Mouse (Mus musculus) hindbrain, postnatal 0 days (tissue): ENCODE results near the gene Gm9903. TPM values are rescaled to one million over a fixed set of nuclear protein-coding genes. Genes with fewer than 3 reads are reported as not detected.

Source experiments
- ATAC-seq: fragments of 200-750 bp; cut with Nextera tagmentation; 2 replicates; pipeline ENCODE4 v1.8.0; 2017; ENCODE audit warnings: mild to moderate bottlenecking, moderate TSS enrichment, moderate library complexity
- DNase-seq: peaks from one replicate; pipeline ENCODE4 v3.0.0-alpha.2; 2015; ENCODE audit warnings: low spot score
- H3K27ac ChIP-seq: fragments of 300-500 bp; sonication (generic); 2 replicates; pipeline ENCODE4 v1.5.1; 2014; ENCODE audit warnings: mild to moderate bottlenecking
- H3K27me3 ChIP-seq: fragments of 300-500 bp; sonication (generic); 2 replicates; pipeline ENCODE4 v1.6.1; 2014; ENCODE audit warnings: low read length, mixed read lengths; ENCODE audit not compliant: insufficient read depth
- H3K36me3 ChIP-seq: fragments of 300-500 bp; sonication (generic); 2 replicates; pipeline ENCODE4 v1.6.1; 2014; ENCODE audit warnings: low read length, mixed read lengths; ENCODE audit not compliant: insufficient read depth
- H3K4me1 ChIP-seq: fragments of 300-500 bp; sonication (generic); 2 replicates; pipeline ENCODE4 v1.6.1; 2014; ENCODE audit warnings: antibody characterized with exemption, low read length, mixed read lengths; ENCODE audit not compliant: insufficient read depth
- H3K4me2 ChIP-seq: fragments of 300-500 bp; sonication (generic); 2 replicates; pipeline ENCODE4 v1.6.1; 2014; ENCODE audit warnings: low read depth, mild to moderate bottlenecking, low read length, moderate library complexity, mixed read lengths
- H3K4me3 ChIP-seq: fragments of 300-500 bp; sonication (generic); 2 replicates; pipeline ENCODE4 v1.5.1; 2014; ENCODE audit warnings: low read length
- H3K9ac ChIP-seq: fragments of 300-500 bp; sonication (generic); replicated peaks from 2 replicates; pipeline ENCODE4 v1.6.1; 2014; ENCODE audit warnings: mild to moderate bottlenecking, low read length, moderate library complexity, mixed read lengths
- H3K9me3 ChIP-seq: fragments of 300-500 bp; sonication (generic); 2 replicates; pipeline ENCODE4 v1.6.1; 2016; ENCODE audit warnings: low read length, mixed read lengths
- CTCF ChIP-seq: IDR thresholded peaks from 2 replicates; pipeline ENCODE4 v1.5.1; 2016; ENCODE audit warnings: antibody characterized with exemption, control low read depth, low read depth
- WGBS: fragments of 180-500 bp; shearing (Covaris S2); extraction: QIAGEN DNeasy Blood & Tissue Kit; methylation state at CpG from one replicate; pipeline ENCODE4 v1.1.7; 2014; 5-methylcytosine and 5-hydroxymethylcytosine counted together
- polyA plus RNA-seq: library from polyadenylated mRNA; unstranded; fragments of >200 nt; fragmentation: Nextera tagmentation; extraction: Ambion mirVana; gene quantifications from 2 replicates; pipeline ENCODE4 v1.2.1, GENCODE M21; 2015
- total RNA-seq: library from RNA; depleted of rRNA; stranded (reverse); fragments of >200 nt; gene quantifications from 2 replicates; pipeline ENCODE4 v1.2.3, GENCODE M21; 2014; rRNA removed

Gm9903 gene
- total and polyA plus RNA-seq, 2 experiments from 2014 or later, result 0.21 to 0.89 TPM

GRCm38 (mm10) chr5:33658664-33659050, 28.9 kb downstream of the Gm9903 start:
- H3K4me3 ChIP-seq, result peak overlapping the region; percentile 60
- no peaks in the 10 kb centered on the region for H3K9me3 ChIP-seq
- WGBS, result under 1% methylated on average over 26 of the region's 26 CpGs
- TF ChIP-seq CTCF, result no peak
- H3K9ac ChIP-seq, result peak overlapping the region; percentile 69
- H3K27ac ChIP-seq, result no peak overlapping the region
- no peaks in the 10 kb centered on the region for H3K27me3 ChIP-seq
- no peak for ATAC-seq
- H3K4me2 ChIP-seq, result peak overlapping the region; percentile 91
- H3K4me1 ChIP-seq, result peaks cover 15% of the 10 kb centered on the region
- DNase-seq, result no peak
- peaks cover 2% of the 10 kb centered on the region; the same call in 1 of the 2 replicates for H3K36me3 ChIP-seq

GRCm38 (mm10) chr5:33668223-33668622, 38.5 kb downstream of the Gm9903 start:
- H3K4me1 ChIP-seq, result no peaks in the 10 kb centered on the region
- H3K36me3 ChIP-seq, result peaks cover 9% of the 10 kb centered on the region; the same call in 1 of the 2 replicates
- H3K27ac ChIP-seq, result no peak overlapping the region
- H3K27me3 ChIP-seq, result no peaks in the 10 kb centered on the region
- ATAC-seq (no peak), DNase-seq (peak; percentile 68)
- no peak overlapping the region for H3K9ac ChIP-seq
- H3K4me2 ChIP-seq, result no peak overlapping the region
- H3K9me3 ChIP-seq, result no peaks in the 10 kb centered on the region
- no peak overlapping the region for H3K4me3 ChIP-seq
- peak; percentile 55 for TF ChIP-seq CTCF

- Histone ChIP-seq H3K9ac (no peak overlapping the region), H3K4me2 (no peak overlapping the region), H3K4me3 (no peak overlapping the region), H3K4me1 (no peaks in the 10 kb centered on the region), H3K27me3 (no peaks in the 10 kb centered on the region), H3K27ac (no peak overlapping the region), H3K36me3 (peaks cover 9% of the 10 kb centered on the region; the same call in 1 of the 2 replicates), H3K9me3 (no peaks in the 10 kb centered on the region)
- DNase-seq, result no peak
- ATAC-seq, result no peak
- 85% methylated on average over 5 of the region's 5 CpGs for WGBS
- TF ChIP-seq CTCF, result no peak
These were observed 41.9 kb downstream of the Gm9903 start for GRCm38 (mm10) chr5:33671659-33672058.

GRCm38 (mm10) chr5:33674439-33674838, 44.7 kb downstream of the Gm9903 start:
- Histone ChIP-seq H3K9me3 (no peaks in the 10 kb centered on the region), H3K9ac (no peak overlapping the region), H3K4me3 (no peak overlapping the region), H3K27me3 (no peaks in the 10 kb centered on the region), H3K27ac (no peak overlapping the region), H3K36me3 (0 out of 2 replicates have a peak, but pooled peaks cover 1% of the 10 kb centered on the region), H3K4me2 (no peak overlapping the region), H3K4me1 (no peaks in the 10 kb centered on the region)
- ATAC-seq (peak; percentile 97), DNase-seq (peak; percentile 81)
- TF ChIP-seq CTCF, result no peak
- WGBS, result 32% methylated on average over 3 of the region's 3 CpGs

- WGBS, result 0% methylated on average over 1 of the region's 1 CpGs
- Histone ChIP-seq H3K4me1 (no peaks in the 10 kb centered on the region), H3K27me3 (no peaks in the 10 kb centered on the region), H3K27ac (no peak overlapping the region), H3K4me3 (no peak overlapping the region), H3K36me3 (no peaks in the 10 kb centered on the region), H3K9ac (no peak overlapping the region), H3K4me2 (no peak overlapping the region), H3K9me3 (no peaks in the 10 kb centered on the region)
- peak; percentile 71 for DNase-seq
- TF ChIP-seq CTCF, result peak; percentile 80
- ATAC-seq, result no peak
These were observed 46.2 kb downstream of the Gm9903 start for GRCm38 (mm10) chr5:33675964-33676363.

GRCm38 (mm10) chr5:33678244-33678643, 48.5 kb downstream of the Gm9903 start:
- Histone ChIP-seq H3K4me1 (no peaks in the 10 kb centered on the region), H3K27ac (no peak overlapping the region), H3K4me3 (no peak overlapping the region), H3K9ac (no peak overlapping the region), H3K36me3 (no peaks in the 10 kb centered on the region), H3K9me3 (no peaks in the 10 kb centered on the region), H3K27me3 (no peaks in the 10 kb centered on the region), H3K4me2 (no peak overlapping the region)
- WGBS, result 89% methylated on average over 5 of the region's 5 CpGs
- ATAC-seq (no peak), DNase-seq (no peak)
- no peak for TF ChIP-seq CTCF

GRCm38 (mm10) chr5:33681044-33681443, 51.3 kb downstream of the Gm9903 start:
- Histone ChIP-seq H3K4me2 (no peak overlapping the region), H3K36me3 (no peaks in the 10 kb centered on the region), H3K27me3 (0 out of 2 replicates have a peak, but pooled peaks cover 3% of the 10 kb centered on the region), H3K9me3 (no peaks in the 10 kb centered on the region), H3K27ac (no peak overlapping the region), H3K9ac (no peak overlapping the region), H3K4me1 (no peaks in the 10 kb centered on the region), H3K4me3 (no peak overlapping the region)
- 62% methylated on average over 3 of the region's 3 CpGs for WGBS
- no peak for DNase-seq
- no peak for ATAC-seq
- no peak for TF ChIP-seq CTCF

Other genes with a start within 250 kb of the Gm9903 start
- gene Nkx1-1, start 195.9 kb upstream of the Gm9903 start, total RNA-seq, result 6.5 and 7.8 TPM in 2 replicates
- gene Nkx1-1, start 195.9 kb upstream of the Gm9903 start, polyA plus RNA-seq, result 0.35 and 0.39 TPM in 2 replicates
- 22.9 and 48.1 TPM in 2 replicates for gene Fam53a, start 290 bp upstream of the Gm9903 start, total RNA-seq
- gene Fam53a, start 290 bp upstream of the Gm9903 start, polyA plus RNA-seq, result 26.4 and 27.6 TPM in 2 replicates
- 66.0 and 67.4 TPM in 2 replicates for gene Slbp, start 22.6 kb downstream of the Gm9903 start, total RNA-seq
- 128 and 132 TPM in 2 replicates for gene Slbp, start 22.6 kb downstream of the Gm9903 start, polyA plus RNA-seq
- 19.2 and 30.0 TPM in 2 replicates for gene Tacc3, start 28.2 kb downstream of the Gm9903 start, total RNA-seq
- 39.0 and 49.1 TPM in 2 replicates for gene Tacc3, start 28.2 kb downstream of the Gm9903 start, polyA plus RNA-seq
- gene Tmem129, start 28.5 kb downstream of the Gm9903 start, total RNA-seq, result 36.9 and 39.3 TPM in 2 replicates
- 22.0 and 23.6 TPM in 2 replicates for gene Tmem129, start 28.5 kb downstream of the Gm9903 start, polyA plus RNA-seq
- gene Fgfr3, start 91.7 kb downstream of the Gm9903 start, total RNA-seq, result 147 and 148 TPM in 2 replicates
- 43.5 and 52.1 TPM in 2 replicates for gene Fgfr3, start 91.7 kb downstream of the Gm9903 start, polyA plus RNA-seq
- gene Letm1, start 152.9 kb downstream of the Gm9903 start, total RNA-seq, result 59.9 and 67.0 TPM in 2 replicates
- 71.7 and 83.9 TPM in 2 replicates for gene Letm1, start 152.9 kb downstream of the Gm9903 start, polyA plus RNA-seq
- 76.2 and 81.1 TPM in 2 replicates for gene Nsd2, start 190.8 kb downstream of the Gm9903 start, total RNA-seq
- 64.0 and 69.4 TPM in 2 replicates for gene Nsd2, start 190.8 kb downstream of the Gm9903 start, polyA plus RNA-seq